Mouse (Mus musculus) MEL (cell line): ENCODE results near the gene Sik1. TPM values are rescaled to one million over a fixed set of nuclear protein-coding genes. Genes with fewer than 3 reads are reported as not detected.

Experiments
- DNase-seq: peaks from one replicate; pipeline ENCODE4 v3.0.0; 2011; ENCODE audit warnings: low read depth, low spot score
- H3K27ac ChIP-seq: 2 replicates; pipeline ENCODE4 v1.5.1; 2012; ENCODE audit warnings: low read depth, mild to moderate bottlenecking, control low read depth, low read length, moderate library complexity; ENCODE audit not compliant: control insufficient read depth
- H3K27me3 ChIP-seq, 2 experiments: fragments of 150-350 bp in 1 of 2; sonication (generic) in 1 of 2; 2 replicates each; pipeline ENCODE4 v1.6.1; 2012; ENCODE audit warnings: low read length in 2 of 2, mild to moderate bottlenecking in 2 of 2, improper control_type of control experiment in 1 of 2, moderate library complexity in 1 of 2; ENCODE audit not compliant: insufficient read depth in 2 of 2, control insufficient read depth in 1 of 2
- H3K36me3 ChIP-seq, 2 experiments: 2 replicates each; pipeline ENCODE4 v1.6.1; 2012 to 2014; ENCODE audit warnings: low read length in 2 of 2, improper control_type of control experiment in 1 of 2, inconsistent platforms in 1 of 2, mild to moderate bottlenecking in 1 of 2; ENCODE audit not compliant: insufficient read depth in 2 of 2, control insufficient read depth in 1 of 2
- H3K4me1 ChIP-seq, 2 experiments: fragments of 150-350 bp in 1 of 2; sonication (generic) in 1 of 2; 2 replicates each; pipeline ENCODE4 v1.6.1; 2012; ENCODE audit warnings: low read length in 2 of 2, improper control_type of control experiment in 1 of 2, mild to moderate bottlenecking in 1 of 2; ENCODE audit not compliant: insufficient read depth in 2 of 2, control insufficient read depth in 1 of 2
- H3K4me3 ChIP-seq, 2 experiments: fragments of 150-350 bp in 1 of 2; sonication (generic) in 1 of 2; 2 replicates each; pipeline ENCODE4 v1.5.1; 2012; ENCODE audit warnings: low read depth in 2 of 2, low read length in 2 of 2, mild to moderate bottlenecking in 2 of 2, moderate library complexity in 2 of 2, control low read depth in 1 of 2, improper control_type of control experiment in 1 of 2; ENCODE audit not compliant: control insufficient read depth in 1 of 2, insufficient read depth in 1 of 2
- H3K79me2 ChIP-seq: 2 replicates; pipeline ENCODE4 v1.6.1; 2012; ENCODE audit warnings: mild to moderate bottlenecking, low read length, moderate library complexity; ENCODE audit not compliant: control insufficient read depth, poor library complexity, insufficient read depth
- H3K9ac ChIP-seq: 2 replicates; pipeline ENCODE4 v1.6.1; 2012; ENCODE audit warnings: low read depth, mild to moderate bottlenecking, control low read depth, low read length, moderate library complexity; ENCODE audit not compliant: control insufficient read depth, poor library complexity, severe bottlenecking
- H3K9me3 ChIP-seq: fragments of 150-350 bp; sonication (generic); replicated peaks from 2 replicates; pipeline ENCODE4 v1.6.1; 2012; ENCODE audit warnings: mild to moderate bottlenecking, low read length, improper control_type of control experiment, moderate library complexity; ENCODE audit not compliant: insufficient read depth
- CHD2 ChIP-seq: IDR thresholded peaks from 2 replicates; pipeline ENCODE4 v1.6.1; 2011; ENCODE audit warnings: low read length, improper control_type of control experiment
- CTCF ChIP-seq, 3 experiments: IDR thresholded peaks in 2 of 3; conservative IDR thresholded peaks in 1 of 3; 2 replicates each; pipeline ENCODE4 v1.5.1; 2011 to 2012; ENCODE audit warnings: low read length in 3 of 3, low read depth in 2 of 3, mild to moderate bottlenecking in 2 of 3, improper control_type of control experiment in 1 of 3, inconsistent platforms in 1 of 3, mixed read lengths in 1 of 3, moderate library complexity in 1 of 3; ENCODE audit not compliant: control insufficient read depth in 1 of 3, insufficient read depth in 1 of 3, poor library complexity in 1 of 3, severe bottlenecking in 1 of 3
- ETS1 ChIP-seq: IDR thresholded peaks from 2 replicates; pipeline ENCODE4 v1.6.1; 2012; ENCODE audit warnings: low read depth, mild to moderate bottlenecking, inconsistent platforms, low read length, improper control_type of control experiment, moderate library complexity
- JUND ChIP-seq: IDR thresholded peaks from 2 replicates; pipeline ENCODE4 v1.6.1; 2011; ENCODE audit warnings: low read depth, mild to moderate bottlenecking, improper control_type of control experiment, low read length
- MAX ChIP-seq: IDR thresholded peaks from 2 replicates; pipeline ENCODE4 v1.6.1; 2011; ENCODE audit warnings: low read length, improper control_type of control experiment
- MXI1 ChIP-seq: IDR thresholded peaks from 2 replicates; pipeline ENCODE4 v1.6.1; 2011; ENCODE audit warnings: mild to moderate bottlenecking, low read depth, low read length, improper control_type of control experiment
- MYB ChIP-seq: IDR thresholded peaks from 2 replicates; pipeline ENCODE4 v1.6.1; 2011; ENCODE audit warnings: mild to moderate bottlenecking, low read depth, low read length, improper control_type of control experiment
- NRF1 ChIP-seq: IDR thresholded peaks from 2 replicates; pipeline ENCODE4 v1.6.1; 2014; ENCODE audit warnings: low read depth, mild to moderate bottlenecking, inconsistent platforms, low read length, improper control_type of control experiment, moderate library complexity; ENCODE audit not compliant: poor library complexity, insufficient read depth, severe bottlenecking
- POLR2AphosphoS5 ChIP-seq: IDR thresholded peaks from 2 replicates; pipeline ENCODE4 v1.6.1; 2012; ENCODE audit warnings: low read depth, borderline replicate concordance, mild to moderate bottlenecking, inconsistent platforms, low read length, moderate library complexity, mixed read lengths
- SIN3A ChIP-seq: IDR thresholded peaks from 2 replicates; pipeline ENCODE4 v1.6.1; 2012; ENCODE audit warnings: low read length, improper control_type of control experiment, inconsistent platforms
- TBP ChIP-seq: IDR thresholded peaks from 2 replicates; pipeline ENCODE4 v1.8.0; 2011; ENCODE audit warnings: low read depth, low read length, improper control_type of control experiment
- TCF12 ChIP-seq: IDR thresholded peaks from 2 replicates; pipeline ENCODE4 v1.6.1; 2014; ENCODE audit warnings: low read depth, mild to moderate bottlenecking, inconsistent platforms, low read length, improper control_type of control experiment, moderate library complexity
- UBTF ChIP-seq: IDR thresholded peaks from 2 replicates; pipeline ENCODE4 v1.6.1; 2012; ENCODE audit warnings: low read depth, mild to moderate bottlenecking, inconsistent platforms, low read length, improper control_type of control experiment, moderate library complexity, borderline replicate concordance; ENCODE audit not compliant: insufficient read depth
- ZNF384 ChIP-seq: IDR thresholded peaks from 2 replicates; pipeline ENCODE4 v1.6.1; 2012; ENCODE audit warnings: low read depth, mild to moderate bottlenecking, inconsistent platforms, low read length, improper control_type of control experiment
- polyA plus RNA-seq, 2 experiments: library from polyadenylated mRNA; stranded (reverse) in 1 of 2; unstranded in 1 of 2; fragments of >175 nt in 1 of 2; fragments of >200 nt in 1 of 2; gene quantifications; 2 replicates each; pipeline versions ENCODE4 v1.2.1 to v1.2.4; 2012; ENCODE audit warnings: low replicate concordance in 2 of 2, low read depth in 1 of 2; ENCODE audit not compliant: insufficient read length in 2 of 2, insufficient read depth in 1 of 2, missing spikeins in 1 of 2
- total RNA-seq: library from RNA; depleted of rRNA; stranded (reverse); fragments of 300-350 nt; gene quantifications from 2 replicates; pipeline ENCODE4 v1.2.3, GENCODE M21; 2012

Gene Sik1
- total and polyA plus RNA-seq, 3 experiments = 5.5 to 10.4 TPM; not detected in 1

GRCm38 (mm10) chr17:31856519-31857160 is 1.0 kb upstream of the Sik1 start (continued):
- TF ChIP-seq CHD2 = no peak
- TF ChIP-seq CTCF (IDR thresholded peaks at IDR 0.05 in 2 of 3, conservative IDR thresholded peaks at IDR 0.05 in 1 of 3; ENCODE audit: control insufficient read depth in 1 of 3, insufficient read depth in 1 of 3, low read depth in 2 of 3, low read length in 3 of 3, poor library complexity in 1 of 3, severe bottlenecking in 1 of 3) = no peak
- no peak for TF ChIP-seq JUND
- TF ChIP-seq UBTF = no peak
- TF ChIP-seq SIN3A = peak; percentile 88
- TF ChIP-seq MYB = no peak
- no peak for TF ChIP-seq ZNF384
- TF ChIP-seq NRF1 = peak; percentile 11; the same call in 1 of the 2 replicates
- peak; percentile 73 for TF ChIP-seq TBP
- peak; percentile 67 for TF ChIP-seq MAX
- TF ChIP-seq POLR2AphosphoS5 = no peak; the same call in 1 of the 2 replicates
- TF ChIP-seq, all 39 proteins: peak for 15

- Histone ChIP-seq H3K79me2 (peaks cover 11% of the 10 kb centered on the region), H3K27ac (no peak overlapping the region; the same call in 1 of the 2 replicates), H3K9ac (peak overlapping the region; percentile 85), H3K9me3 (no peaks in the 10 kb centered on the region), H3K36me3 (no peaks in the 10 kb centered on the region), H3K4me1 (peaks cover 2 to 12% of the 10 kb centered on the region in 2 experiments; a peak in 3 of 4 replicates), H3K27me3 (no peaks in the 10 kb centered on the region), H3K4me3 (peak overlapping the region; percentile 98)
- DNase-seq = peak; percentile 51
- TF ChIP-seq TCF12 (no peak), TBP (no peak), MXI1 (peak; percentile 28), ETS1 (no peak), NRF1 (0 out of 2 replicates have a peak, but pooled peaks have one; percentile 23)
Measured at GRCm38 (mm10) chr17:31854770-31855596, 621 bp downstream of the Sik1 start.
